Mouse (Mus musculus): ENCODE results near the gene Itga9. TPM values are rescaled to one million over a fixed set of nuclear protein-coding genes. Genes with fewer than 3 reads are reported as not detected.

The Itga9 gene
- total and polyA plus RNA-seq, 2 experiments from 2014 or later = 0.99 to 3.3 TPM

GRCm38 (mm10) chr9:118739659-118740058 lies 133.2 kb downstream of the Itga9 start:
- no peak overlapping the region for H3K27ac ChIP-seq (ENCODE audit: low read depth, low read length)
- H3K9me3 ChIP-seq (ENCODE audit: low read length) = no peaks in the 10 kb centered on the region
- DNase-seq (no peak), ATAC-seq (no peak)
- no peaks in the 10 kb centered on the region for H3K4me1 ChIP-seq (ENCODE audit: insufficient read depth)
- no peak overlapping the region for H3K4me2 ChIP-seq (ENCODE audit: low read depth)
- H3K36me3 ChIP-seq (ENCODE audit: insufficient read depth) = no peaks in the 10 kb centered on the region
- no peak overlapping the region for H3K4me3 ChIP-seq (ENCODE audit: low read depth, low read length)
- no peak for TF ChIP-seq CTCF (IDR thresholded peaks at IDR 0.05; ENCODE audit: low read depth)
- H3K27me3 ChIP-seq (ENCODE audit: insufficient read depth, low read length) = no peaks in the 10 kb centered on the region
- no peak overlapping the region for H3K9ac ChIP-seq
- WGBS = 82% methylated on average over 3 of the region's 3 CpGs

GRCm38 (mm10) chr9:118741268-118741667 lies 134.8 kb downstream of the Itga9 start:
- ATAC-seq (no peak), DNase-seq (no peak)
- Histone ChIP-seq H3K4me1 (ENCODE audit: insufficient read depth) (no peaks in the 10 kb centered on the region), H3K27me3 (ENCODE audit: insufficient read depth, low read length) (no peaks in the 10 kb centered on the region), H3K4me2 (ENCODE audit: low read depth) (no peak overlapping the region), H3K9me3 (ENCODE audit: low read length) (no peaks in the 10 kb centered on the region), H3K4me3 (ENCODE audit: low read depth, low read length) (no peak overlapping the region), H3K9ac (no peak overlapping the region), H3K27ac (ENCODE audit: low read depth, low read length) (no peak overlapping the region), H3K36me3 (ENCODE audit: insufficient read depth) (no peaks in the 10 kb centered on the region)
- TF ChIP-seq CTCF (IDR thresholded peaks at IDR 0.05; ENCODE audit: low read depth) = no peak
- WGBS = 81% methylated on average over 9 of the region's 9 CpGs

- Histone ChIP-seq H3K4me2 (ENCODE audit: low read depth) (no peak overlapping the region), H3K36me3 (ENCODE audit: insufficient read depth) (no peaks in the 10 kb centered on the region), H3K4me3 (ENCODE audit: low read depth, low read length) (no peak overlapping the region), H3K27me3 (ENCODE audit: insufficient read depth, low read length) (no peaks in the 10 kb centered on the region), H3K9ac (no peak overlapping the region), H3K27ac (ENCODE audit: low read depth, low read length) (no peak overlapping the region), H3K4me1 (ENCODE audit: insufficient read depth) (no peaks in the 10 kb centered on the region), H3K9me3 (ENCODE audit: low read length) (no peaks in the 10 kb centered on the region)
- WGBS = 57% methylated on average over 8 of the region's 8 CpGs
- TF ChIP-seq CTCF (IDR thresholded peaks at IDR 0.05; ENCODE audit: low read depth) = no peak
- ATAC-seq = no peak
- no peak for DNase-seq
These were observed 143.0 kb downstream of the Itga9 start for GRCm38 (mm10) chr9:118749335-118749949.

- Histone ChIP-seq H3K9me3 (ENCODE audit: low read length) (no peaks in the 10 kb centered on the region), H3K27me3 (ENCODE audit: insufficient read depth, low read length) (no peaks in the 10 kb centered on the region), H3K4me3 (ENCODE audit: low read depth, low read length) (no peak overlapping the region), H3K4me1 (ENCODE audit: insufficient read depth) (no peaks in the 10 kb centered on the region), H3K36me3 (ENCODE audit: insufficient read depth) (no peaks in the 10 kb centered on the region), H3K27ac (ENCODE audit: low read depth, low read length) (no peak overlapping the region), H3K4me2 (ENCODE audit: low read depth) (no peak overlapping the region), H3K9ac (no peak overlapping the region)
- ATAC-seq (no peak), DNase-seq (no peak)
- no peak for TF ChIP-seq CTCF (IDR thresholded peaks at IDR 0.05; ENCODE audit: low read depth)
- 78% methylated on average over 7 of the region's 7 CpGs for WGBS
These were observed 144.3 kb downstream of the Itga9 start for GRCm38 (mm10) chr9:118750828-118751227.

- WGBS = 95% methylated on average over 2 of the region's 2 CpGs
- no peak overlapping the region for H3K4me3 ChIP-seq (ENCODE audit: low read depth, low read length)
- no peaks in the 10 kb centered on the region for H3K9me3 ChIP-seq (ENCODE audit: low read length)
- no peak for DNase-seq
- no peaks in the 10 kb centered on the region for H3K4me1 ChIP-seq (ENCODE audit: insufficient read depth)
- H3K27me3 ChIP-seq (ENCODE audit: insufficient read depth, low read length) = no peaks in the 10 kb centered on the region
- no peak overlapping the region for H3K27ac ChIP-seq (ENCODE audit: low read depth, low read length)
- H3K36me3 ChIP-seq (ENCODE audit: insufficient read depth) = no peaks in the 10 kb centered on the region
- no peak for ATAC-seq
- no peak overlapping the region for H3K9ac ChIP-seq
- no peak overlapping the region for H3K4me2 ChIP-seq (ENCODE audit: low read depth)
- no peak for TF ChIP-seq CTCF (IDR thresholded peaks at IDR 0.05; ENCODE audit: low read depth)
These were observed 145.9 kb downstream of the Itga9 start for GRCm38 (mm10) chr9:118752376-118752775.

GRCm38 (mm10) chr9:118759462-118759861 lies 153.0 kb downstream of the Itga9 start:
- ATAC-seq (no peak), DNase-seq (no peak)
- Histone ChIP-seq H3K27me3 (ENCODE audit: insufficient read depth, low read length) (no peaks in the 10 kb centered on the region), H3K4me3 (ENCODE audit: low read depth, low read length) (no peak overlapping the region), H3K4me1 (ENCODE audit: insufficient read depth) (peaks cover 4% of the 10 kb centered on the region; the same call in 1 of the 2 replicates), H3K27ac (ENCODE audit: low read depth, low read length) (no peak overlapping the region), H3K4me2 (ENCODE audit: low read depth) (no peak overlapping the region), H3K9ac (no peak overlapping the region), H3K36me3 (ENCODE audit: insufficient read depth) (no peaks in the 10 kb centered on the region), H3K9me3 (ENCODE audit: low read length) (no peaks in the 10 kb centered on the region)
- WGBS = 62% methylated on average over 4 of the region's 4 CpGs
- no peak for TF ChIP-seq CTCF (IDR thresholded peaks at IDR 0.05; ENCODE audit: low read depth)

GRCm38 (mm10) chr9:118761953-118762590 lies 155.6 kb downstream of the Itga9 start:
- Histone ChIP-seq H3K9ac (no peak overlapping the region), H3K4me1 (ENCODE audit: insufficient read depth) (peaks cover 4% of the 10 kb centered on the region; the same call in 1 of the 2 replicates), H3K9me3 (ENCODE audit: low read length) (no peaks in the 10 kb centered on the region), H3K4me2 (ENCODE audit: low read depth) (no peak overlapping the region), H3K27me3 (ENCODE audit: insufficient read depth, low read length) (no peaks in the 10 kb centered on the region), H3K4me3 (ENCODE audit: low read depth, low read length) (no peak overlapping the region), H3K36me3 (ENCODE audit: insufficient read depth) (no peaks in the 10 kb centered on the region), H3K27ac (ENCODE audit: low read depth, low read length) (no peak overlapping the region)
- WGBS = 40% methylated on average over 8 of the region's 8 CpGs
- no peak for ATAC-seq
- TF ChIP-seq CTCF (IDR thresholded peaks at IDR 0.05; ENCODE audit: low read depth) = no peak
- DNase-seq = no peak

All from forebrain, postnatal 0 days (tissue).